Mouse (Mus musculus) gastrocnemius, postnatal 36 days (tissue): ENCODE data around the gene Prlhr. TPM values are rescaled to one million over a fixed set of nuclear protein-coding genes. Genes with fewer than 3 reads are reported as not detected.
A peak's percentile ranks its signal among the peaks of the same experiment; 100 is the strongest.

Source experiments
- DNase-seq, 2 experiments: peaks; one replicate each; pipeline ENCODE4 v3.0.0; 2022
- intact Hi-C: fragments of 180-260 bp; cut with DNase I; formaldehyde crosslinking; loops from one replicate; pipeline ENCODE4 v1.15.1; 2025
- long read RNA-seq, 2 experiments: library from polyadenylated mRNA; stranded (forward); transcript quantifications; one replicate each; pipeline ENCODE4 v2.0.0; 2021
- total RNA-seq, 2 experiments: library from RNA; stranded (reverse); gene quantifications; 2 replicates each; pipeline ENCODE4 v1.2.3; 2021

Gene Prlhr
- not detected for total RNA-seq
- long read RNA-seq, experiment 1: 0 reads
- long read RNA-seq, experiment 2: 0 reads

DNA sequence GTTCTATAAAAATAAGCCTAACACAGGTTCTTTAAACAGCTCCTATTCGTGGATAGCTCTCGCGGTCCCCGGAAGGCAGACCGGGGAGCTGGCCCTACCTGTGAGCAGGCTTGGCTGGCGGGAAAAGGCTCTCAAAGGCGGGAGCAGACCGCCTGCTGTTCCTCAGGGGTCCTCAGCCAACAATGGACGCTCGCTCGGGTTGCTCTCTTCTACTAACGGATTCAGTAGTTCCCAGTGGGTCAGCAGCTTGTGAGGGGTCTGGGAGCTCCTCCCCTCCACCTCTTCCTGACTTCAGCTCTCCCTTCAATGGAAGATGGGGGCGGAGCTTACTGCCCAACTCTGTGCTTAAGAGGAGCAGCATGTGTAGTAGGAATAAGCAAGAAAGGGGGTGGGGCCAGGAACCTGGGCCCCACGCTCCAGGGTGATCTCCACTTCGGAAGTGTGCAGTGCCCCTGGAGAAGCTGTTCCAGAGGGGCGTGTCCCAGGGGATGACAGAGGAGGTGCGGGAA, at the start of gene Prlhr:
TSS of gene Prlhr (minus strand) at position 51 of the 509 bp plus-strand sequence.
- intact Hi-C loops: no loop called here

DNA sequence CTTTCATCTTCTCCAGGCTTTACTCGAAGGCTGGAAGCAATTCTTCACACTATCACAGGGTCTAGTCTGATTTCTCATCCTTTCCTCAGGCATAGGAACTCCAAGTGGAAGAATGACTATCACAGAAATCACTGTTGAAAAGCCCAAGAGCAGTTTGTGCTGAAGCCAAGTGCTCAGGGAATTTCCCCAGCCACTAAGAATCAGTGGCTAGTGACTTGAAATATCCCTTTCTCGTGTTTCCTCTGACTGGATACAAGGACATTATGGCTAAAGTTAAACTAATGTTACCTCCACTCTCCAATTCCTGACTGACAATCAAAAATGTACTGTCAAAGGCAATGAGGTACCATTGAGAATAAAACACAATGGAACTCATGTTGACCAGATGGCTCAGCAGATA, 47.0 kb upstream of the Prlhr start:
- intact Hi-C loops: no loop called here
- no peak for DNase-seq

More for the DNA sequence above, at the start of gene Prlhr:
- no peak for DNase-seq

DNA sequence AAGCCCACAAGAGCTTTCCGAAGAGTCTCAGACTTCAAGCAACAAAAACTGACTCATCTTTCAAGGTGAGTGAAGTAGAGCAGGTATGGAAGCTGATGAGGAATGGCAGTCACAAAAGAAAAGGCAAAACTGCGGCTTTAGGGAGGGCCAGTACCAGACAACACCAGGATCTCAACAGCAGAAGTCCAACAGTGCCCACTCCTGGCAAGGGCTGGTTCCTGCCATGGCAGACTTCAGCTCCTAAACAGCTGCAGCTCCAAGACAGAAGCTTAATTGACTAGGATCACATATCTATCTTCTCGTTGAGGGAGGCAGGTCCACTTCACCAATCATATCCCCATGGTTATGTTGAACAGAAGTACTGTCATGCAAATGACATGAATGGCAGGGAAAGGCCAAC, 45.3 kb upstream of the Prlhr start:
- intact Hi-C loops: no loop called here

DNA sequence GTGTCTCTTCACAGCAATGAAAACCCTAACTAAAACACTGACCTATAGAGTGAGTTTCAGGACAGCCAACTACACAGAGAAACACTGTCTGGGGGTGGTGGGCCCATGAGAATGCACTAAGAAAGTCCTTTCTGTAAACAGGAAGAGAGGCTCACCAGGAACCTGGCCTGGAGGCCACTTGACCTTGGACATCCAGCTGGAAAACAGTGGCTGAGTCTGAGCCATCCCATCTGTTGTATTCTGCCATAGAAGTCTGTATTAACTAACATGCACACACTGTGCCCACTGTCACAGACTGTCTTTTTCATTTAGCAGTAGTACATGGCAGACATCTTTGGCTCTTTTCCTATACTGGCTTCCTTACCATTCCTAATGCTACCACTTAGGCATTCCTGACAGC, 32.1 kb upstream of the Prlhr start:
- intact Hi-C loops: no loop called here
- DNase-seq: no peak

More for the DNA sequence above, 45.3 kb upstream of the Prlhr start:
- DNase-seq: no peak

DNA sequence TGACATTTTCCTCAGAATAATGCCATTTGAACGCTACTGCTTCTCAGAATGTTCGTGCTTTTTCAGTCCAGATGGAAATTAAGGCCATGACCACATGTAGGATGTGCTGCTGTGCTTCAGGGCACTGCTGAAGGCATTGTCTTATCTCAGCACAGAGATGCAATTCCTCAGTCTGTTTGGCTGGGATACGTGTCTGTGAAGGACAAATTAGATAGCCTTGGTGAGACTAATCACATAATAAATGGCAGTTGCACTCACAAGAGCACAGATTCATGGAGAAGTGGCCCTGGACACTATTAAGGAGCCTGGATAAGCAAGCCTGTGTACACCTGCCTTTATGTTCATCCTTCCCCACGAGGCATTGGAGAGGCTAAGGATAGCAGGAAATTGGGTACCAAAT, 29.1 kb upstream of the Prlhr start:
- intact Hi-C loops: no loop called here
- DNase-seq: no peak

DNA sequence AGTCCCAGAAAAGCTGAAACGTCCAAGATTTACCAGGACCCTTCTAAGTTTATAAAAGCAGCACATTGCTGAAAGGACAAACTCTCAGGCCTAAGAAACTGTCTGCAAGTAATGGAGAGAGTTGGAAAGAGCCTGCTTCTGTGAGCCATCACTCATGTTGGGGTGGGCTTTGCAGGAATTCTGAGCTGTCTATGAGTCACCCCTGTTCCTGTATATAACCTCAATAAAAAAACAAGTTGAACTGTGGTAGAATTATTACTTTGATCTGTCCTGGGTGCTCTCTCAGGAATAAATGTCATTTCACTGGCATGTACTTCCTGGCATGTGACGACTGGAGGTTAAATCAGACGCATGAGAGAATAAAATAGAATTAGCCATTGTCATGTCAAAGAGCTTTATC, 27.7 kb upstream of the Prlhr start:
- intact Hi-C loops: no loop called here

DNA sequence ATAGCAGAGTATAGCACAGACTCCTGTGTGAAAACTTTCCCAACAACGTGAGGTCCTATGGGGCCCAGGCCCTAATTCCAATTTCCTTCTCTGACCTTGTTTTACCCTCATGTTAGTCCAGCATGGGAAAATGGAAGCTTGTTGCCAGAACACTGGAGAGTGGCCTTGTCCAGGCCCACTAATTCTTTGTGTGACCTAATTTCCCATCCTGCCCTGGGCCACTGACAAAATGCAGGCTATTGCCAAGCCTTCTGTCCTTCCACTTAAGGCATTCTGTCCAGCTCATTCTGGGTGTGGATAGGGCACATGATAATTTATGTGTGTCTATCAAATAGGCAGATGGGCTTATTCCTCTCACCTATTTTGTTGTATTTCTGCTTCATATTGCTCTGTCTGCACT, 21.5 kb upstream of the Prlhr start:
- DNase-seq: no peak
- intact Hi-C loops: no loop called here

More for the DNA sequence above, 27.7 kb upstream of the Prlhr start:
- no peak for DNase-seq

DNA sequence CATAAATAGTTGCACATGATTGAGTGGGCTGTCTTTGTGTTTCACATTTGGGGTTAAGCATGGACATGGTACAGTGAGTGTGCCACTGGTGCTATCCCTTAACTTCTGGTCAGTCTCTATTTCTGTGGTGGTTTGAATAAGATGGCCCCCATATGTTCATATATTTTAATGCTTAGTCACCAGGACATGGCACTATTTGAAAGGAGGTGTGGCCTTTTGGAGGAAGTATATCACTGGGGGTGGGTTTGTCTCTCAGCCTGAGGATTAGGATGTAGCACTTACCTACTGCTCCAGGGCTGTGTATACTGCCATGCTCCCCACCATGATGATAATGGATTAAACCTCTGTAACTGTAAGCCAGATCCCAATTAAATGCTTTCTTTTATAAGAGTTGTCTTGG, 17.2 kb upstream of the Prlhr start:
- intact Hi-C loops: no loop called here

DNA sequence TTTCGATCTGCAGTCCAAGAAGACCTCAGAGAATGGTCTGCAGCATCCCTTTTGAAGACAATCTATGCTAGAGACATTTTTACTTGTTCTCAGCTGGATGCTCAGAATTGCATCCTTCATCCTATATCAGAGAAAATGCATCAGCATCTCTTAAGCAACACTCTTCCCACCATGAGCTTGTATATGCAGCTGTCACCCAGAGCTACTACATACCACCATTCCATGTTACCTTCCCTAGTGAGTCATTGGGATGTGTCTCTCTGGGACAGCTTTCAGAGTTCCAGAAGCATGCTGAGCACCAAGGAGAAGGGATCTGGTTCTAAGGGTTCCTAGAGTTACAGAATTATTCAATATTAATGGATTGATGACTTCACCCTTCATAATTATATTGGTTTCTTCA, 10.8 kb upstream of the Prlhr start:
- DNase-seq: no peak
- intact Hi-C loops: no loop called here

More for the DNA sequence above, 17.2 kb upstream of the Prlhr start:
- DNase-seq: no peak

DNA sequence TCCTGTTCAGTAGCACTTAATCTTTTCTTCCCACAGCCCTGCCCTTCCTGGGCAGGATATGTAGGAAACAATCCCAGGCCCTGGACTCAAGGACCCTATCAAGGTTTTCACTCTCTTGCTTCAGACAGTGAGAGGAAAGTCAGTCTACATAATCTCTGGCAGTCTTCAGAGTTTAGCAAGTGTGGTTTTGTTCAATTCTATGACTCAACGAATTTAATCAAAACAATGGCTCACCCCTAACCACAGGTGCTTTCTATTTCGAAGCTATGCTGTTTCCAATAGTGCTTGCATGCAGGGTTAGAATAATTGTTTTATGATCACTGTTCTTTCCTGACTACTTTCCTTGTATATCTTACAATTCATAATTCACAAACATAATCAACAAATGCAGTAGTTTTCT, 9.7 kb upstream of the Prlhr start:
- intact Hi-C loops: no loop called here

DNA sequence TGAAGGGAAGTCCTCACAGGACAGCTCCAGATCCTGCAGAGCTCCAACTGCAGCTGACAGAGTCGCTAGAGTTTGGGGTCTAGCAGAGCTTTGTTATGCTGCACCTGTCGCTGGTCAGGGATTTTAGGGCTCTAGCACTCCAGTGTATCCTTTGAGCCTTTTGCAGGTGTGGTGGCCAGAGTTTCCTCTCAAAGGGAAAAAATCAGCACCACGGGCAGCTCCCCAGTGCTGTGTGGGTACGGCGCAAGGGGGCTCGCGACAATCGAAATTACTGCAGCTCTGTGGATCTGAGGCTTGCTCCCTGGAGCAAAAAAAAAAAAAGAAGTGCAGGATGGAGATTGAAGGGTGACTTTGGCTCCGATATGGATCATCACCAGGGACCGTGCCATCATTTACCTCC, 742 bp upstream of the Prlhr start:
- intact Hi-C loops: no loop called here
- no peak for DNase-seq

More for the DNA sequence above, 9.7 kb upstream of the Prlhr start:
- DNase-seq: no peak

DNA sequence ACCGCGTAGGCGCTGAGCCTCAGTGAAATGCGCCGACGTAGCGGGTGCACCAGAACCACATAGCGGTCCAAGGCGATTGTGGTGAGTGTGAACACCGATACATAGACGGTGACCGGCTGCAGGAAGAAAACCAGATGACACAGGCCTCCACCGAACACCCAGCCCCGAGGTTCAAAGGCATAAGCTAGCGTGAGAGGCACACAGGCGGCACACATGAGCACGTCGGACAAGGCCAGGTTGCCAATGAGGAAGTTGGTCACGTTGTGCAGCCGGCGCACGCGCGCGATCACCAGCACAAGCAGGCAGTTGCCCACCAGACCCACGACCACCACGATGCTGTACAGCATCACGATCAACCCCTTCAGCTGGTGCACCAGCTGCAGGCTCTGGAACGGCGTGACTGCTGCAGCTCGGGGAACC, 506 bp downstream of the Prlhr start:
- intact Hi-C loops: no loop called here
- DNase-seq: peak in 1 of 2 experiments; percentile 13

DNA sequence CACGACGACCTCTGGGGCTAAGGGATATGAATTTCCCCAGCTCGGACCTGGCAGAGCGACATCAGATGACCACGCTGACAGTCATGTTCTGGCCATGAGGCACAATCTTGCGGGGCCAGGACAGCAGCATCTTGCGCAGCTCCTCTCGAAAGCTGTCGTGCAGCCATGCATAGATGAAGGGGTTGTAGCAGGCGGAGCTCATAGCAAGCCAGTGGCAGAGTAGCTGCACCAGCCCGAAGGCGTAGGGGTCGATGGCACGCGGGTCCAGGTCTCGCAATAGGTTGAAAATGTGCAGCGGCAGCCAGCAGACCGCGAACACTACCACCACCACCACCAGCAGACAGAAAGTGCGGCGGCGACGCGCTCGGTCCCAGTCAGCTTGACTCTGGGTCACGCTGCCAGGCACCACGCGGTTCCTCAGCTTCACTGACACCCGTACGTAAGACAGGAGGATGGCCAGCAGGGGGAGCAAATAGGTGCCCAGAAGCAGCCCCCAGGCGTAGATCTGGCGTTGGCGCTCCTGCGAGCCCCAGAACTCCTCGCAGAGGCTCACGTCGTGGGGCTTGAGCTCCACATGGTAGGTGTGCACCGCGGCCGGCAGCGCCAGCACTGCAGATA, 1.0 kb downstream of the Prlhr start:
- peak; percentile 21 to 35 for DNase-seq
- intact Hi-C loops: no loop called here

DNA sequence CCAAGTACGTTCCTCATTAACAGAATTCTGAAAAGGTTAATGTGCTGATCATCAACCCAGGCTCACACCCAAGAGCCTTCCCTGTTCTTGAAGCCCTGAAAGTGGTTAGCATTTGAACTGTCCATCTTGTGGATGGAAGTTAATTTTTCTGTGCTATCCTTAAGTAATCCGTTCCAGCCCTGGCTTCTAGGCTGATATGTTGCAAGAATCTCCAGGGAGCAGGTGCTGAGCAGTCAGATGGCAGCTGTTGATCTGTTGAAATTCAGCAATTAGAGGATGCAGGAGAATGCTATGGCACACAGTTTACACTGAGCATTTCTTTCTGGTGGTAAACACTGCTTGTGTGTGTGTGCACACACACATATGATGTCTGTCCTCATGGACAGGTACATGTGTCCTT, 2.4 kb downstream of the Prlhr start:
- no peak for DNase-seq
- intact Hi-C loops: no loop called here

DNA sequence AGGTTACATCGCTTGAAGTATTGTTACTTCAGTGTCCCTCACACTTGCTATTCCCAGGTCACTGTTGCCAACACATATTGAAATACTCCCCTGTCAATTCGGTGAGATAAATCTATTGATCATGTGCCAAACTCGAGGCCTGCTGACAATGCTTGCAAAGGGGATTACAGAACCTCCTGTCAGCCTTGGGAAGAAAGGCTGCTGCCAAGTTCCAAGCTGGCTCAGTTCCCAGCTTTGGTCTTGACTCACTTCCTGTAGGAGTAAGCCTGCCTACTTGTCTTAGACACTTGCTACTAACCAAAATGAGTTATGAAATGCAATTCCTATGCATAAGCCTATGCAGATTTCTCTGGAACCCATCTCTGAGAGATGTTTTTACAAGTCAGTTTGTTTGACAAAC, 4.2 kb downstream of the Prlhr start:
- intact Hi-C loops: no loop called here
- peak in 1 of 2 experiments; percentile 18 for DNase-seq

DNA sequence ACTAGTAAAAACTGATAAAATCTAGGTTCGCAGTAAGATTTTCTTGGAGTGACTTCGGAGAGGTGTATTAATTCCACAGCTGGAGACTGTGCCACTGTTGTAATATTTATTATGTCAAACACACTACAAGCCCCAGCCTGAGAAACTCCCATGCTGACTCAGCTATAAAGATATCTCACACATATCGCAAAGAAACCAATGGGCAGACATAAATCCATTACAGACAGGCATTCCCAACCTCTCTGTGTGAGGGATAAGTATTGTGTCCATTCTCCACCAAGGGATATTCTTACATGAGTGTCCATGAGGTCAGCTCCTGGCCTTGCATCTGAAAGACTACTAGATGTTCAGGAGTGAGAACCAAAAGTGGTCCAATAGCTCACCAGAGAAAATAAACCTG, 4.7 kb downstream of the Prlhr start:
- DNase-seq: no peak
- intact Hi-C loops: no loop called here

DNA sequence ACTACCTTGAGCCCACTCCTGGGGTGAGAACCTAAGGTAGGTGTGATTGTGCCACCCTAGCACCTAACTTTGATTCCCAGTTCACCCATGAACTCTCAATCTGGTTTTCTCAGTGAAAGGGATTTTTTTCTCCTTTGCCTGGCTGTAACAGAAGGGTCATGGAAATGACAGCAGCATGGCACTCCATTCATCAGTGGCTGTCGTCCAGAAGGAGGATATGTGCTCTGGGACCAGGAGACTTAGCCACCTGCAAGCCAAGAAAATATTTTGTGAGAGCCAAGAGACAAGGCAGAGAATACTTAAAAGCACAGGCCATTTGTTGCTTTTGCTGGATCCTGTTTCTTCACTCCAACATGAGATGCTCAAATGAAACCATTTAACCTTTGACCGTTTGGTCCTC, 6.6 kb downstream of the Prlhr start:
- intact Hi-C loops: no loop called here
- DNase-seq: no peak

DNA sequence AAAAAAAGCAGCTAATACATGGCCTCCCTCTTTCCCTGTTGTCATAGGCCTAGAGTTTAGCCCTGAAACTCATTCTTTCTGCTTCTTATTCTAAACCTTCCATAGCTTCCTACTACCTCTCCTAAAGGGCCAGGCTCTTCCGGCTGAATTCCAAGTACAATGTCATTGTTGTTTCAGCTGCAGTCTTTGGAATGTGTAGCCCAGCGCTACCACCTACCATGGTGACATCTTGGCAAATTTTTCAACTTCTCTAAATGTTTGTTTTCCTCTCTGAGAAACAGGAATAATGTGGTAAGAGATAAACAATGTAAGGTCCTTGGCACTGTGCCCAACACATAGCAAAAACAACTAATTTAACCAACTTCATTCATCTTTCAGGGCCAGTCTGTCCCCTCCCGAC, 8.4 kb downstream of the Prlhr start:
- intact Hi-C loops: no loop called here
- no peak for DNase-seq

DNA sequence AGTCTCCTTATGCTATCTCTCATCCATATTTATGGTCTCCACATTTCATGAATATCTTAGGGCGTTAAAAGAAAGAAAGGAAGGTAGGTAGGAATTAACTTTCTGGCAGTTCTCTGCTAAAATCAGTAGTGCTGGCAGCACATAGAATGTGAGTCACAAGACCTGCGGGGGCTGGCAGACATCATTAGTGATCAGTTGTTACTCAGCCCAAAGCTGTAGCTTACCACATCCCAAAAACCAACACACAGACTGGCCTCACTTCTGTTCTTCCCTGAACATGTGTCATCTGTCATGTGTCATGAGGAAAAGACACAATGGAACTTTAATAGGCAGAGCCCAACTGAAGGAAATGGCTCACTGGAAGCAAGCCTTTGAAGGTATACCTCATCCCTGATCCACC, 9.0 kb downstream of the Prlhr start:
- intact Hi-C loops: no loop called here
- no peak for DNase-seq

DNA sequence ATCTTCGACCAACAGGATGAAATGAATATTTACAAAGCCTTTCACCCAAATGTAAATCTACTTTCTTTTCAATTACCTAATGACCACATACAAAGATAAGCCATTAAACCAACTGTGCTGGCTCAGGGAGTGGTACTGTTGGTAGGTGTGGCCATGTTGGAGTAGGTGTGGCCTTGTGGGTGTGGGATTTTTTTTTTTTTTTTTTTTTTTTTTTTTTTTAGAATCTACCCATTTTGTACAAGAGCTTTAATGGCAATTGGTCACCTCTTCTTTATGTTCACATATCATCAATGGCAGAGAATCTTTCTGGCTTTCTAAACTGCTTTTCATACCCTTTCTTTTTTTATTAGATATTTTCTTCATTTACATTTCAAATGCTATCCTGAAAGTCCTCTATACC, 12.3 kb downstream of the Prlhr start:
- no peak for DNase-seq
- intact Hi-C loops: no loop called here

DNA sequence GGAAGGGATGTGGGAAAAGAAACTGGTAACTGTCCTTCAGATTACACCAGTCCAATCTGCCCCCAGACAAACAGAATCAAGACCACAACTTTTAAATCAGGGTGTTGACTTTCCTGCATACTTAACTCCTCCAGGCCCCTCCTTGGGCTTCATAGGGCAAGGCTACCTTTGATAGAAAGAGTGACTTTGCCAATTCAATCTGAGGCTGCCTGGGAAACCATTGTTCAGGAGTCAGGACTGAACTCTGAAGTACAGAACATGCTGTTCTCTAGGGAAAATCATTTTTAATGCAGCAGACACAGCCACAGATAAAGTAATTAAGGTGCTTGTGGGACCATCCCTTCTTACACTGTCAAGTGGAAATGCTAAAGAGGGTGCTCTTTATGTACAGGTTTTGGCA, 27.6 kb downstream of the Prlhr start:
- intact Hi-C loops: no loop called here
- DNase-seq: no peak

DNA sequence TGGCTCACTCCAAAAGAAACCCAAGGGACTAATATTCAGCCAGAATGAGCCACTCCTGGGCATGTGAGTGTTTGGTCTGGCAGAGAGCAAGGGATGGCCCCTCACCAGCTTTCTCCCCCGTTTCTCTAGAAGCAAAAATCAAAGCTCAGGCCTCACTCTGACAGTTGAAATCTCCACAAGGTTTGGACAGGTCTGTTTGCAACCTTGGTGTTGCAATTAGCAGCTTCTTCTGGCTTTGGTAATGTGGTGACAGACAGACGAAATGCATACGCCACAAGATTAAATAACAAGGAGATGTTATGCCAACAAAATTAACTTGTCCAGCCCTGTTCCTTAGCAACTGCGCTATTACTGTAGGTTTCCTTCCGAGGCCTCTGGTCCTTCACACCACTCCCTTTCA, 28.0 kb downstream of the Prlhr start:
- intact Hi-C loops: no loop called here
- DNase-seq: no peak
